Mouse (Mus musculus) liver, embryonic 12.5 days (tissue): ENCODE measurements around the gene Stk38. TPM values are rescaled to one million over a fixed set of nuclear protein-coding genes. Genes with fewer than 3 reads are reported as not detected.

Experiments used
- ATAC-seq: fragments of 200-750 bp; cut with Nextera tagmentation; 2 replicates; pipeline ENCODE4 v1.8.0; 2017; ENCODE audit warnings: moderate number of reproducible peaks, mild to moderate bottlenecking, moderate library complexity
- H3K27ac ChIP-seq: fragments of 300-500 bp; sonication (generic); 2 replicates; pipeline ENCODE4 v1.5.1; 2016; ENCODE audit warnings: mild to moderate bottlenecking
- H3K27me3 ChIP-seq: fragments of 300-500 bp; sonication (generic); replicated peaks from 2 replicates; pipeline ENCODE4 v1.6.1; 2016; ENCODE audit warnings: mild to moderate bottlenecking, moderate library complexity
- H3K36me3 ChIP-seq: fragments of 300-500 bp; sonication (generic); 2 replicates; pipeline ENCODE4 v1.6.1; 2016; ENCODE audit warnings: mild to moderate bottlenecking, moderate library complexity
- H3K4me1 ChIP-seq: fragments of 300-500 bp; sonication (generic); 2 replicates; pipeline ENCODE4 v1.6.1; 2016
- H3K4me2 ChIP-seq: fragments of 300-500 bp; sonication (generic); 2 replicates; pipeline ENCODE4 v1.6.1; 2016; ENCODE audit warnings: mild to moderate bottlenecking, moderate library complexity
- H3K4me3 ChIP-seq: fragments of 300-500 bp; sonication (generic); 2 replicates; pipeline ENCODE4 v1.5.1; 2016; ENCODE audit warnings: mild to moderate bottlenecking, moderate library complexity
- H3K9ac ChIP-seq: fragments of 300-500 bp; sonication (generic); 2 replicates; pipeline ENCODE4 v1.6.1; 2016; ENCODE audit warnings: mild to moderate bottlenecking, moderate library complexity
- H3K9me3 ChIP-seq: fragments of 300-500 bp; sonication (generic); replicated peaks from 2 replicates; pipeline ENCODE4 v1.6.1; 2016; ENCODE audit warnings: mild to moderate bottlenecking, moderate library complexity
- WGBS: fragments of 180-500 bp; shearing (Covaris S2); methylation state at CpG from one replicate; pipeline ENCODE4 v1.1.7; 2016; ENCODE audit not compliant: insufficient replicate concordance; 5-methylcytosine and 5-hydroxymethylcytosine counted together
- polyA plus RNA-seq: library from polyadenylated mRNA; unstranded; fragments of >200 nt; fragmentation: Nextera tagmentation; extraction: Ambion mirVana; gene quantifications from 2 replicates; pipeline ENCODE4 v1.2.1, GENCODE M21; 2016

The Stk38 gene
- polyA plus RNA-seq, 1 experiment from 2014 or later = 56.7 TPM

- no peak overlapping the region for H3K9ac ChIP-seq
- H3K27ac ChIP-seq = no peak overlapping the region
- peaks cover 89% of the 10 kb centered on the region for H3K36me3 ChIP-seq
- no peaks in the 10 kb centered on the region for H3K27me3 ChIP-seq
- H3K4me3 ChIP-seq = no peak overlapping the region
- 0 out of 2 replicates have a peak, but pooled peaks cover 3% of the 10 kb centered on the region for H3K4me1 ChIP-seq
- H3K9me3 ChIP-seq = no peaks in the 10 kb centered on the region
- no peak for ATAC-seq
- no peak overlapping the region for H3K4me2 ChIP-seq
- WGBS = 57% methylated on average over 4 of the region's 4 CpGs
Measured at GRCm38 (mm10) chr17:28982591-28982990, 25.2 kb downstream of the Stk38 start.

DNA sequence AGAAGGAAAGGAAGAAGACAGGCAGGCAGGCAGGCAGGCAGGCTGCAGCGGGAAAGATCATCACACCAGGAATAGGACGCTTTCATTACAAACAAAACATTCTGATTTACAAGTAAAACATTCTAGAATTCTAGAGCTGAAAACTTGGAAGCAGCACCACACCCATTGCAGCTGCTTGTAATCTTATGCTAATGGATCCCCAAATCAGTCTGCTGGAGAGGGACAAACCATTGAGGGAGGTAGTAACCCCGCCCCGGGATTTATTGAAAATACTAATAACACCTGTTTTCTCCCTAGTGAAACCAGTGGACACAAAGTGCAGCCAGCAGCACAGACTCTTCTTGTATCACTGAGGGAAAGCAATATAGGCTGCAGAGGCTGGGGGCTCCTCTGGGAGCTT lies 26.7 kb downstream of the Stk38 start:
- H3K4me3 ChIP-seq = no peak overlapping the region
- peaks cover 87% of the 10 kb centered on the region for H3K36me3 ChIP-seq
- H3K4me2 ChIP-seq = no peak overlapping the region
- 0 out of 2 replicates have a peak, but pooled peaks cover 3% of the 10 kb centered on the region for H3K4me1 ChIP-seq
- no peaks in the 10 kb centered on the region for H3K27me3 ChIP-seq
- no peak for ATAC-seq
- H3K27ac ChIP-seq = 0 out of 2 replicates have a peak overlapping the region, but pooled peaks have one; percentile 27
- WGBS = 86% methylated on average over 4 of the region's 4 CpGs
- no peak overlapping the region for H3K9ac ChIP-seq
- H3K9me3 ChIP-seq = no peaks in the 10 kb centered on the region

DNA sequence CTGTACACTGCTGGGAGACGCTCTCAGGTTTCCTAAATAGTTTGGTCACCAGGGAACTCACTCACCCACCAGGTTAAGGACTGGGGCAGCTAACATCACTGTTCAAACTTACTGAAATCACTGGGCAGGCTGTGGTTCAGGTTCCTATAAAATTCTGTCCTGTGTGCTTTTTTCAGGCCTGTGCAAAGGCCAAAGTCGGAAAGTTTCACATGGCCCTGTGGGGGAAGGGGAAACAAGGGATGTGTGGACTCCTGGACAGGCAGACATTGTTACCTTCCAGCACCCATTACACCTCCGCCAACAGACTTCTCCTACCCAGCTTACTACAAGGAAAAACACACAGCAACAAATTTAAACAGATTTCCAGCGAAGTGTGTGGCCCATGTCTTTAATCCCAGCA lies 28.7 kb downstream of the Stk38 start:
- Histone ChIP-seq H3K9me3 (no peaks in the 10 kb centered on the region), H3K4me3 (no peak overlapping the region), H3K9ac (no peak overlapping the region), H3K4me1 (0 out of 2 replicates have a peak, but pooled peaks cover 3% of the 10 kb centered on the region), H3K36me3 (peaks cover 88% of the 10 kb centered on the region), H3K27me3 (no peaks in the 10 kb centered on the region), H3K27ac (0 out of 2 replicates have a peak overlapping the region, but pooled peaks have one; percentile 17), H3K4me2 (no peak overlapping the region)
- ATAC-seq = no peak
- WGBS = 88% methylated on average over 4 of the region's 4 CpGs

DNA sequence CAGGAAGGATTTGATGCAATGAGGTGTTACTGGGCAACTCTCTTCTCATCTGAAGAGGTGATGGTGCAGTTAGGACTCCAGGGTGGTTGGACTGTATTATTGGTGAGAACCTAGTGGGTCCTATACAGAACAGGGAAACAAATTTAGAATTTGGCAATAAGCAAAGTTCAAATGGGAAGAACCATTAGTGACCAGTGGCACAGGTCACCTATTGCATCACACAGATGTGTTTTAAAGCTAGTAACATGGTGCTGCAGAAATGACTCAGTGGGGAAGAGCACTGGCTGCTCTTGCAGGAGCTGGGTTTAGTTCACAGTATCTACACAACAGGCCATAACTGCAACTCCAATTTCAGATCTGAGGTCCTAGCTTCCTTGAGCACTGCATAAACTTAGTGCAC lies 37.7 kb downstream of the Stk38 start:
- Histone ChIP-seq H3K4me3 (no peak overlapping the region), H3K27me3 (no peaks in the 10 kb centered on the region), H3K36me3 (peaks cover 100% of the 10 kb centered on the region), H3K4me1 (peaks cover 22% of the 10 kb centered on the region), H3K9me3 (no peaks in the 10 kb centered on the region), H3K4me2 (no peak overlapping the region), H3K27ac (no peak overlapping the region), H3K9ac (no peak overlapping the region)
- ATAC-seq = peak; percentile 40; the same call in 1 of the 2 replicates

GRCm38 (mm10) chr17:28967021-28967610 lies 40.7 kb downstream of the Stk38 start:
- no peaks in the 10 kb centered on the region for H3K9me3 ChIP-seq
- peaks cover 100% of the 10 kb centered on the region for H3K36me3 ChIP-seq
- peaks cover 25% of the 10 kb centered on the region for H3K4me1 ChIP-seq
- 51% methylated on average over 11 of the region's 11 CpGs for WGBS
- no peak overlapping the region for H3K9ac ChIP-seq
- no peak overlapping the region for H3K27ac ChIP-seq
- no peak for ATAC-seq
- no peaks in the 10 kb centered on the region for H3K27me3 ChIP-seq
- no peak overlapping the region for H3K4me3 ChIP-seq
- H3K4me2 ChIP-seq = no peak overlapping the region

DNA sequence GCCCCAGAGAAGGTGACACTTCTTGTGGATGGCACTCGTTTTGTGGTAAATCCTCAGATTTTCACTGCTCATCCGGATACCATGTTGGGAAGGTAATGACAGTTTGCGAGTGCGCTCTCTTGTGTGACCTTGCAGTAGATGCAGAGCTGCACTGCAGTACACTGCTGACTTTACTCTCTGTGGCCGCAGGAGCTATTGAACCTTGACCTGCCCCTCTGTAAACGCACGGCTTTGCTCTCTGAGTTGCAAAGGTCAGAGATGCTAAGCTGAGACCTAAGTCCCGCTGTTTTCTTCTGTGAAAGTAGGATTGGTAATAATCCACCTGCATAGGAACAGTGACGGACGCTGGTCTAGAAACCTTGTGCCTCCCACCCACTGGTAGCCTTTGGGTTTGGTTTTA lies 46.2 kb downstream of the Stk38 start:
- Histone ChIP-seq H3K4me2 (no peak overlapping the region), H3K27me3 (no peaks in the 10 kb centered on the region), H3K4me1 (peaks cover 40% of the 10 kb centered on the region), H3K4me3 (no peak overlapping the region), H3K36me3 (peaks cover 96% of the 10 kb centered on the region), H3K9me3 (no peaks in the 10 kb centered on the region), H3K27ac (peak overlapping the region; percentile 27), H3K9ac (no peak overlapping the region)
- 85% methylated on average over 10 of the region's 10 CpGs for WGBS
- no peak for ATAC-seq

DNA sequence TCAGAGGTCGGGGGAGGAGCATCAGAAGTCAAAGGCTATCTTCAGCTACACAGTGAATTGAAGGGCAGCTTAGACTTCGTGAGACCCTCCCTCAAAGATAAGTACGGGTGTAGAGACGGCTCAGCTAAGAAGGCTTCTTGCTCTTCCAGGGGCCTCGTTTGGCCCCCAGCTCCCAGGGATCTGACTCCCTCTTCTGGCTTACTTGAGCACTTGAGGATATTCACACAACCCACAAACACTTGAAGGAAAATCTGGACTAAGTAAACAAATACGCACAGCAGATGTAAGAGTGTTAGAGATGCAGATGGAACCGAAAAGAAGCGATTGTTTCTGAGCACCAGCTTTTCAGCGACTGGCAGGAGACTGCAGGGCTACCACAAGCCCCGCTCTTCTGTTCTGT lies 47.2 kb downstream of the Stk38 start:
- Histone ChIP-seq H3K36me3 (peaks cover 96% of the 10 kb centered on the region), H3K4me2 (no peak overlapping the region), H3K27me3 (no peaks in the 10 kb centered on the region), H3K4me1 (peaks cover 40% of the 10 kb centered on the region), H3K4me3 (no peak overlapping the region), H3K27ac (peak overlapping the region; percentile 47), H3K9me3 (no peaks in the 10 kb centered on the region; the same call in 1 of the 2 replicates), H3K9ac (no peak overlapping the region)
- ATAC-seq = no peak
- WGBS = 56% methylated on average over 10 of the region's 10 CpGs

- peak overlapping the region; percentile 84 for H3K4me2 ChIP-seq
- peaks cover 46% of the 10 kb centered on the region for H3K4me1 ChIP-seq
- ATAC-seq = no peak
- peak overlapping the region; percentile 89 for H3K9ac ChIP-seq
- H3K27ac ChIP-seq = 0 out of 2 replicates have a peak overlapping the region, but pooled peaks have one; percentile 99
- no peaks in the 10 kb centered on the region for H3K27me3 ChIP-seq
- peaks cover 48% of the 10 kb centered on the region for H3K36me3 ChIP-seq
- peak overlapping the region; percentile 80 for H3K4me3 ChIP-seq
- peaks cover 3% of the 10 kb centered on the region; the same call in 1 of the 2 replicates for H3K9me3 ChIP-seq
- 60% methylated on average over 9 of the region's 9 CpGs for WGBS
Measured at GRCm38 (mm10) chr17:28954416-28954815, 53.4 kb downstream of the Stk38 start.

- Histone ChIP-seq H3K27ac (peak overlapping the region; percentile 99), H3K27me3 (no peaks in the 10 kb centered on the region), H3K4me2 (peak overlapping the region; percentile 84), H3K4me3 (peak overlapping the region; percentile 80), H3K9me3 (peaks cover 3% of the 10 kb centered on the region; the same call in 1 of the 2 replicates), H3K4me1 (peaks cover 41% of the 10 kb centered on the region), H3K36me3 (peaks cover 38% of the 10 kb centered on the region), H3K9ac (peak overlapping the region; percentile 89)
- no peak for ATAC-seq
- WGBS = 6% methylated on average over 9 of the region's 9 CpGs
Measured at GRCm38 (mm10) chr17:28953251-28953650, 54.5 kb downstream of the Stk38 start.

- Histone ChIP-seq H3K36me3 (peaks cover 29% of the 10 kb centered on the region), H3K4me1 (peaks cover 32% of the 10 kb centered on the region), H3K27ac (peak within 1 kb of the TSS; percentile 99), H3K4me3 (peak within 1 kb of the TSS; percentile 80), H3K9me3 (peaks cover 8% of the 10 kb centered on the region), H3K4me2 (peak within 1 kb of the TSS; percentile 84), H3K27me3 (no peaks in the 10 kb centered on the region), H3K9ac (peak within 1 kb of the TSS; percentile 89)
- peak; percentile 91 for ATAC-seq
- under 1% methylated on average over 72 of the region's 80 CpGs for WGBS
Measured at GRCm38 (mm10) chr17:28951831-28952799, 55.7 kb downstream of the Stk38 start, which contains the start of gene Kctd20. Gene Kctd20, plus strand, starts transcription at chr17:28951950.

DNA sequence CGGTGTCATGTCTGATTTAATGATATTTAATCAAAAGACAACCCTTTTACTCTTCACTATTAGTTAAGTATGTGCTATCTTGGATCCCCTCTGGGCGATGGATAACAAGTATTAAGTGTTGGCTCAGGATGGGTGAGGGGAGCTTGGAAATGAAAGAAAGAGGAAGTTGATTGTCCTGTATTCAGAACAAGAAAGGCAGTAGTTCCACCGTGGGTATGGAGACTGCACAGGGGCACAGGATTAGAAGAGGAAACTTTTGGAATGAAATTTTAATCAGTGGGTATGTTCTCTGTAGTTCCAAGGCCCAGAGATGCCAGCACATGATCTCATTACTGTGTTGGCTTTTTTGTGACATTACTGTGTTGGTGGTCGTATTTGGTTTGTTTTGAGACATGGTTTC lies 57.0 kb downstream of the Stk38 start:
- ATAC-seq = no peak
- Histone ChIP-seq H3K4me3 (no peak overlapping the region), H3K9me3 (peaks cover 9% of the 10 kb centered on the region), H3K4me1 (peaks cover 32% of the 10 kb centered on the region), H3K9ac (peak overlapping the region; percentile 89), H3K27ac (peak overlapping the region; percentile 99; the same call in 1 of the 2 replicates), H3K36me3 (peaks cover 15% of the 10 kb centered on the region), H3K27me3 (no peaks in the 10 kb centered on the region), H3K4me2 (peak overlapping the region; percentile 84)
- 49% methylated on average over 4 of the region's 4 CpGs for WGBS

DNA sequence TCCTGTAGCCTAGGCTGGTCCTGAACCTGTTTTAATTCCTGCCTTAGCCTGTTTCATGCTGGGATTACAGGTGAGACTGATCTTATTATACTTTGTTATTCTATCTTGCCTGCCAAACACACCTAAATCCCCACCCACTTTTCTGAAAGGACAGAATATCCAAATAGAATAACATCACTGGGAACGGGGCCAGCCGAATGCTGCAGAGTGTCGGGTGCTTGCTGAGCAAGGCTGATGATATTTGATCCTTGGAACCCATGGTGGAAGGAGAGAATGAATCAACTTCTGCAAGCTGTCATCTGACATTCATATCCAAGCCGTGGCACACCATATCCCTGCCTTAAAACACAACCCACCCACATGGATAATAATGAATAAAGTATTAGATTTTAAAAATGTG lies 59.1 kb downstream of the Stk38 start:
- Histone ChIP-seq H3K36me3 (no peaks in the 10 kb centered on the region), H3K9ac (no peak overlapping the region), H3K9me3 (peaks cover 6% of the 10 kb centered on the region), H3K4me1 (peaks cover 21% of the 10 kb centered on the region), H3K27ac (no peak overlapping the region), H3K27me3 (no peaks in the 10 kb centered on the region), H3K4me3 (no peak overlapping the region), H3K4me2 (no peak overlapping the region)
- 87% methylated on average over 4 of the region's 4 CpGs for WGBS
- no peak for ATAC-seq
